Mouse (Mus musculus): ENCODE data around the gene Bscl2. TPM values are rescaled to one million over a fixed set of nuclear protein-coding genes. Genes with fewer than 3 reads are reported as not detected.
"Not testable (repeated sequence)": the region's sequence is repeated elsewhere in the genome, so short reads cannot be mapped to it uniquely, and the experiment has no call there.

Gene Bscl2
- polyA plus RNA-seq, 1 experiment from 2014 or later: 46.2 TPM

DNA sequence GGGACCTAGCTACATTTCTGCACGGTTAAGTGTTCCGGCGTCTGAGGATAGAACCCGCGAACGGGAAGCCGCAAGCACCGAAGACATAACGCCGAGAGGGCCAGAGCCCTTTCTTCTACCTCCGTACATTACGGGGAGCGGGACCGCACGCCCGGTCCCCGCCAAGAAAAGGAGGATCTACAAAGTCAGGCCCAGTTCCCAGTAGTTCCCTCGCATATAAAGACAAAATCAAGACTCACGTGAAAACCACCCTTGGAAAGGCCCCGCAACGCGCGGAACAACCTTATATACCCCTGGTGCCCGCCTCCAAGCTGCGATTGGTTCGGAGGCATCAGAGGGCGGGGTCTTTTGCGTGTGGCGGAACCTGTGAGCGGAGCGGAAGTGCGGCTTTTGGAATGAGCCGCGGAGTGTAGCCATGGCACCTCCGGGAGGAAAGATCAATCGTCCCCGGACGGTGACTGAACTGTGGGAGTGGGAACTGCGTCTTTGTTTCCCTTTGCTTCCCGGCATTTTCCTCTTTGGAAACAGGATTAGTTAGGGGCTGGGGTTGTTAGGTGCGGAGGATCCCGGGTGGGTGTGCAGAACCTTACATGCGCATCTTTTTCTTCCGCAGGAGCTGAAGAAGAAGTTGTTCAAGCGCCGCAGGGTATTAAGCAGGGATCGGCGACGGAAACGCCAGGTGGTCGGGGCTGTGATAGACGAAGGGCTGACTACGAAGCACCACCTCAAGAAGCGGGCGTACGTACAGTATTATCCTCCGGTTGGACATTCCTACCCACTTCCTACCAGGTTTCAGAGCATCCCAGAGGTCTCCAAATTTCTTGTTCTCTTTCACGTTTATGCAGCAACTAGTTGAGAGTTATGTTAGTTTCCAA, 51.5 kb downstream of the Bscl2 start, which contains the start of the genes 1810009A15Rik and Gm49416:
Gene 1810009A15Rik, plus strand, starts transcription at position 343 of the 875 bp plus-strand sequence.
Gene Gm49416, plus strand, starts transcription at position 416 of the 875 bp plus-strand sequence.
- H3K4me3 ChIP-seq: peak within 1 kb of the TSS; percentile 71
- no peaks in the 10 kb centered on the region for H3K9me3 ChIP-seq
- H3K36me3 ChIP-seq: peaks cover 13% of the 10 kb centered on the region
- DNase-seq (ENCODE audit: low spot score): peak; percentile 98
- peak within 1 kb of the TSS; percentile 88 for H3K27ac ChIP-seq
- H3K27me3 ChIP-seq (ENCODE audit: insufficient read depth, poor library complexity, severe bottlenecking): no peaks in the 10 kb centered on the region
- peaks cover 11% of the 10 kb centered on the region for H3K4me1 ChIP-seq
- under 1% methylated on average over 58 of the region's 58 CpGs for WGBS

DNA sequence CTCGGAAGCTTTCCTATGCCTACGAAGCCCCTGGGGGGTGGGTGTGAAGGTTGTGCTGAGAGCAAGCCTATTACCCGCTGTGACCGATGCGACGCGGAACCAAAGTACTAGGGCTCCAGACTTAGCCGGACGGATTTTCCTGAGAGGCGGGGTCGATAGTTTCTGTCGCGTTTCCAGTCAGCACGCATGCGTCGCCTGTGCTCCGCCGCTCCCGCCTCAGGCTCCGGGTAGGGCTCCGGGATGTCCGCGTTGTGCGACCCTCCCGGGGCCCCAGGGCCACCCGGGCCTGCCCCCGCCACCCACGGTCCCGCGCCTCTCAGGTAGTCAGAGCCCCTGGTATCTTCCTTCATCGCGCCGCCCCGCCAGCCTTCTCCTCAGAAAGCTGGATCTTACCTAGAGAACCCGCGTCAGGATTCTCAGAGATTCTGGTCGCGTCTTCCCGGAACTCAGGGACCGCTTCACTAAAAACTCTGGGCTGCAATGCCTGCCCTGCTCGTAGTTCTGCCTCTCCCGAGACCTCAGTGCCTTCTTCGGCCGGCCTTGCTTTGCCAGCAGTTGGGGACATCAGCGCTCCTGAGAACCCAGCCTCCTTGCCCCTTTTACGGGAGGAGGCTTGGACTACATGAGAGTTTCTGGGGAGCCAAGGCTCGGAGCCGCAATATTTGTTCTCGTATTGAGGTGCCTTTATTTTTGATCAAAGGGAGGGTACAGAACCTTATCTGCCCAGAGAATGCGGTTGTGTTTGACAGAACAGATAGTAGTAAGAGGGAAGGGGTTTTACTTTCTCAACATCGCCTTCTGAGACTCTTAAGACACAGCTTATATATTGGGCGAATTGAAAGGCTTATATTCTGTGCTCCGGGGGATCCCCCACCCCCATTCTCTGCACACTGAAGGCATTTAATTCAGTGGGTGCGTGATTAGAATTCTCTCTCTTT, 55.8 kb downstream of the Bscl2 start, which contains the start of gene Ints5:
Gene Ints5, plus strand, starts transcription at position 177 of the 938 bp plus-strand sequence.
- no peaks in the 10 kb centered on the region for H3K9me3 ChIP-seq
- no peaks in the 10 kb centered on the region for H3K27me3 ChIP-seq (ENCODE audit: insufficient read depth, poor library complexity, severe bottlenecking)
- H3K36me3 ChIP-seq: peaks cover 41% of the 10 kb centered on the region
- H3K4me3 ChIP-seq: peak within 1 kb of the TSS; percentile 92
- DNase-seq (ENCODE audit: low spot score): peak; percentile 93
- WGBS: 2% methylated on average over 54 of the region's 54 CpGs
- peaks cover 33% of the 10 kb centered on the region for H3K4me1 ChIP-seq
- H3K27ac ChIP-seq: peak within 1 kb of the TSS; percentile 93

DNA sequence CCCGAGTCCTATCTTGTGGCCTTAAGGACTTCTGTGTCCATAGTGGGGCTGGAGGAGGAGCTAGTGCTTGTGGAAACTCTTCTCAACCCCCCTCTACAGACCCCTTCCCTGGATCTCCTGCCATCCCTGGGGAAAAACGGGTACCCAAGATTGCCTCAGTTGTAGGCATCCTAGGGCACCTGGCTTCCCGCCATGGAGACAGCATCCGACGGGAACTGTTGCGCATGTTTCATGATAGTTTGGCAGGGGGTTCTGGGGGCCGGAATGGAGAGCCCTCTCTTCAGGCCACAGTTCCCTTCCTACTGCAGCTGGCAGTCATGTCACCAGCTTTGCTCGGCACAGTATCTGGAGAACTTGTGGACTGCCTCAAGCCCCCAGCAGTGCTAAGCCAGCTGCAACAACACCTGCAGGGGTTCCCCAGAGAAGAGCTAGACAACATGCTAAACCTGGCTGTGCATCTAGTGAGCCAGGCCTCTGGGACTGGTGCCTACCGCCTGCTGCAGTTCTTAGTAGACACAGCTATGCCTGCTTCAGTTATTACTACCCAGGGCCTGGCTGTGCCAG, 58.2 kb downstream of the Bscl2 start:
- peaks cover 39% of the 10 kb centered on the region for H3K4me1 ChIP-seq

GRCm38 (mm10) chr19:8896231-8896630, 59.0 kb downstream of the Bscl2 start:
- H3K36me3 ChIP-seq: peaks cover 37% of the 10 kb centered on the region
- H3K4me3 ChIP-seq; H3K9me3 ChIP-seq; H3K27me3 ChIP-seq (ENCODE audit: insufficient read depth, poor library complexity, severe bottlenecking); H3K27ac ChIP-seq; DNase-seq (ENCODE audit: low spot score): not testable (repeated sequence)
- 85% methylated on average over 5 of the region's 5 CpGs for WGBS
- H3K4me1 ChIP-seq: peaks cover 39% of the 10 kb centered on the region

More for the DNA sequence above, 58.2 kb downstream of the Bscl2 start:
- Histone ChIP-seq H3K36me3 (peaks cover 44% of the 10 kb centered on the region), H3K4me3 (no peak overlapping the region), H3K27me3 (ENCODE audit: insufficient read depth, poor library complexity, severe bottlenecking) (no peaks in the 10 kb centered on the region), H3K27ac (no peak overlapping the region), H3K9me3 (no peaks in the 10 kb centered on the region)
- DNase-seq (ENCODE audit: low spot score): no peak
- WGBS: 89% methylated on average over 9 of the region's 9 CpGs

DNA sequence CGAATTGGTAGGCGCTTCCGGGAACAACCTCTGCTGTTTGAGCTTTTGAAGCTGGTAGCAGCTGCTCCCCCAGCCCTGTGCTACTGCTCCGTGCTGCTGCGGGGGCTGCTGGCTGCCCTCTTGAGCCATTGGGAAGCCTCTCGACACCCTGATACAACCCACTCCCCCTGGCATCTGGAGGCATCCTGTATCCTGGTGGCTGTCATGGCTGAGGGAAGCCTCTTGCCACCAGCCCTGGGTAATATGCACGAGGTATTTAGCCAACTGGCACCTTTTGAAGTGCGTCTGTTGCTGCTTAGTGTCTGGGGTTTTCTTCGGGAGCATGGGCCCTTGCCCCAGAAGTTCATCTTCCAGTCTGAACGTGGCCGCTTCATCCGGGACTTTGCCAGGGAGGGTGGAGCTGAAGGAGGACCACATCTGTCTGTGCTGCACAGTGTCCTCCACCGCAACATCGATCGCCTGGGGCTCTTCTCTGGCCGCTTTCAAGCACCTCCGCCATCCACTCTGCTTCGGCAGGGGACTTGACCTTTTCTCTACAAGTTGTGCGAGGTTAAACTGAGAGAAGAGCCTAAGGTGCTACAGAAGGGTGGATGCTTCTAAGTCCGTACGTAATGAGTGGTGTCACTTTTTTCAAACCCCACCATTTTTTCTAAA, 60.1 kb downstream of the Bscl2 start:
- Histone ChIP-seq H3K36me3 (peaks cover 43% of the 10 kb centered on the region), H3K27ac (peak overlapping the region; percentile 98), H3K4me3 (peak overlapping the region; percentile 98), H3K4me1 (peaks cover 39% of the 10 kb centered on the region)
- not testable (repeated sequence) for H3K27me3 ChIP-seq (ENCODE audit: insufficient read depth, poor library complexity, severe bottlenecking); H3K9me3 ChIP-seq; DNase-seq (ENCODE audit: low spot score)
- WGBS: 30% methylated on average over 21 of the region's 21 CpGs

DNA sequence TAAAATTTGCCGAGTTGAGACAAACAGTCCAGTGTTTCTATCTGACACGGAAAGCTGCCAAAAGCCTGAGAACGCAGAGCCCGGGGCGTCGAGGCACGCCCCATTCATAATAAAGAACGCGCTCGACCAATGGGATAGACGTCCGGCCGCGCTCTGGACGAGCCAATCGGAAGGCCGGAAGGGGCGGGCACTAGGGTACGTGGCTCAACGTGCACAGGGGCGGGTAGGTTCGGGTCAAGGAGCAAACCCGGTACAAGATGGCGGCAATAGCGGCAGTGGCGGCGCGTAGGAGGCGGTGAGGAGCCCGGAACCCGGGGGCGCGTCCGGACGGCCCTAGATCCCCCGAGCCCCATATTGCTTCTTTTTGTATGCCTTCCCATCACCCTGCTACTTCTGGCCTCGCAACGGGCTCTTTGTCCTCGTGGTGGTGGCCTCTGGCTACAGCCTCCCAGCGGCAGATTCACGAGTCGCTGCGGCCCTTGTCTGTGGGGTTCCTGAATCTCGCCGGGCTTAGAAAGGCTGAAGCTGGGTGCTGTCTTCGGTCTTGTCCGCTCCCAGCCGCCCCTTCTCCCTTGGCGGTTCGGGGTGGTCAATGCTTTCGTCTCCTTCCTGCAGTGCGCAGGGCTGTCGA, 60.7 kb downstream of the Bscl2 start, which contains the start of gene Ganab:
Gene Ganab, plus strand, starts transcription at position 207 of the 631 bp plus-strand sequence.
- peaks cover 50% of the 10 kb centered on the region for H3K36me3 ChIP-seq

More for the DNA sequence above, 60.7 kb downstream of the Bscl2 start, which contains the start of gene Ganab:
- Histone ChIP-seq H3K9me3 (no peaks in the 10 kb centered on the region), H3K27ac (peak within 1 kb of the TSS; percentile 98), H3K4me1 (peaks cover 39% of the 10 kb centered on the region), H3K27me3 (ENCODE audit: insufficient read depth, poor library complexity, severe bottlenecking) (no peaks in the 10 kb centered on the region), H3K4me3 (peak within 1 kb of the TSS; percentile 98)
- WGBS: under 1% methylated on average over 53 of the region's 53 CpGs
- DNase-seq (ENCODE audit: low spot score): peak; percentile 99

Small RNA genes within 50 kb of the gene (microRNA-seq; reads per million reads assigned to microRNA genes)
- not detected for gene Mir5136

Other genes starting within 250 kb of the Bscl2 start
- 0.23 and 0.48 TPM in 2 replicates for gene Slc22a8, start 246.2 kb upstream of the Bscl2 start, polyA plus RNA-seq (2016; fragmentation: Nextera tagmentation; extraction: Ambion mirVana)
- 0.04 TPM in 1 of 2 replicates, not detected in the other for gene Slc22a6, start 219.4 kb upstream of the Bscl2 start, polyA plus RNA-seq (2016; fragmentation: Nextera tagmentation; extraction: Ambion mirVana)
- gene Chrm1, start 173.7 kb upstream of the Bscl2 start, polyA plus RNA-seq (2016; fragmentation: Nextera tagmentation; extraction: Ambion mirVana): 0.04 TPM in 1 of 2 replicates, not detected in the other
- 91.8 and 104 TPM in 2 replicates for gene Slc3a2, start 114.1 kb upstream of the Bscl2 start, polyA plus RNA-seq (2016; fragmentation: Nextera tagmentation; extraction: Ambion mirVana)
- gene Wdr74, start 101.6 kb upstream of the Bscl2 start, polyA plus RNA-seq (2016; fragmentation: Nextera tagmentation; extraction: Ambion mirVana): 76.6 and 101 TPM in 2 replicates
- 1.6 and 2.1 TPM in 2 replicates for gene 1700092M07Rik, start 96.7 kb upstream of the Bscl2 start, polyA plus RNA-seq (2016; fragmentation: Nextera tagmentation; extraction: Ambion mirVana)
- 83.1 and 91.1 TPM in 2 replicates for gene Stx5a, start 96.1 kb upstream of the Bscl2 start, polyA plus RNA-seq (2016; fragmentation: Nextera tagmentation; extraction: Ambion mirVana)
- gene Nxf1, start 80.4 kb upstream of the Bscl2 start, polyA plus RNA-seq (2016; fragmentation: Nextera tagmentation; extraction: Ambion mirVana): 156 and 193 TPM in 2 replicates
- gene Tmem223, start 66.5 kb upstream of the Bscl2 start, polyA plus RNA-seq (2016; fragmentation: Nextera tagmentation; extraction: Ambion mirVana): 134 and 136 TPM in 2 replicates
- gene Tmem179b, start 63.0 kb upstream of the Bscl2 start, polyA plus RNA-seq (2016; fragmentation: Nextera tagmentation; extraction: Ambion mirVana): 57.4 and 60.0 TPM in 2 replicates
- gene Taf6l, start 51.0 kb upstream of the Bscl2 start, polyA plus RNA-seq (2016; fragmentation: Nextera tagmentation; extraction: Ambion mirVana): 29.7 and 36.1 TPM in 2 replicates
- gene Polr2g, start 38.9 kb upstream of the Bscl2 start, polyA plus RNA-seq (2016; fragmentation: Nextera tagmentation; extraction: Ambion mirVana): 159 and 172 TPM in 2 replicates
- gene Zbtb3, start 34.9 kb upstream of the Bscl2 start, polyA plus RNA-seq (2016; fragmentation: Nextera tagmentation; extraction: Ambion mirVana): 5.4 and 5.9 TPM in 2 replicates
- gene Ttc9c, start 18.1 kb upstream of the Bscl2 start, polyA plus RNA-seq (2016; fragmentation: Nextera tagmentation; extraction: Ambion mirVana): 43.2 and 51.3 TPM in 2 replicates
- 2.8 and 4.6 TPM in 2 replicates for gene Hnrnpul2, start 17.5 kb upstream of the Bscl2 start, polyA plus RNA-seq (2016; fragmentation: Nextera tagmentation; extraction: Ambion mirVana)
- gene AC129217.1, start 7.7 kb upstream of the Bscl2 start, polyA plus RNA-seq (2016; fragmentation: Nextera tagmentation; extraction: Ambion mirVana): not detected in 2 replicates
- 2.6 and 4.7 TPM in 2 replicates for gene Gng3, start 1.7 kb downstream of the Bscl2 start, polyA plus RNA-seq (2016; fragmentation: Nextera tagmentation; extraction: Ambion mirVana)
- 0.36 and 0.51 TPM in 2 replicates for gene Lrrn4cl, start 13.3 kb downstream of the Bscl2 start, polyA plus RNA-seq (2016; fragmentation: Nextera tagmentation; extraction: Ambion mirVana)
- gene Ubxn1, start 34.0 kb downstream of the Bscl2 start, polyA plus RNA-seq (2016; fragmentation: Nextera tagmentation; extraction: Ambion mirVana): 156 and 193 TPM in 2 replicates
- gene Uqcc3, start 43.5 kb downstream of the Bscl2 start, polyA plus RNA-seq (2016; fragmentation: Nextera tagmentation; extraction: Ambion mirVana): 58.9 and 59.4 TPM in 2 replicates
- 68.9 and 88.7 TPM in 2 replicates for gene Lbhd1, start 46.3 kb downstream of the Bscl2 start, polyA plus RNA-seq (2016; fragmentation: Nextera tagmentation; extraction: Ambion mirVana)
- not detected in 2 replicates for gene Gm49403, start 46.5 kb downstream of the Bscl2 start, polyA plus RNA-seq (2016; fragmentation: Nextera tagmentation; extraction: Ambion mirVana)
- 106 and 140 TPM in 2 replicates for gene 1810009A15Rik, start 51.4 kb downstream of the Bscl2 start, polyA plus RNA-seq (2016; fragmentation: Nextera tagmentation; extraction: Ambion mirVana)
- not detected in 2 replicates for gene Gm49416, start 51.5 kb downstream of the Bscl2 start, polyA plus RNA-seq (2016; fragmentation: Nextera tagmentation; extraction: Ambion mirVana)
- gene Ints5, start 55.5 kb downstream of the Bscl2 start, polyA plus RNA-seq (2016; fragmentation: Nextera tagmentation; extraction: Ambion mirVana): 35.8 and 39.0 TPM in 2 replicates
- 91.4 and 103 TPM in 2 replicates for gene Ganab, start 60.6 kb downstream of the Bscl2 start, polyA plus RNA-seq (2016; fragmentation: Nextera tagmentation; extraction: Ambion mirVana)
- 52.0 and 57.9 TPM in 2 replicates for gene B3gat3, start 82.9 kb downstream of the Bscl2 start, polyA plus RNA-seq (2016; fragmentation: Nextera tagmentation; extraction: Ambion mirVana)
- gene Rom1, start 91.9 kb downstream of the Bscl2 start, polyA plus RNA-seq (2016; fragmentation: Nextera tagmentation; extraction: Ambion mirVana): 3.2 and 5.2 TPM in 2 replicates
- 17.4 and 24.4 TPM in 2 replicates for gene Eml3, start 92.1 kb downstream of the Bscl2 start, polyA plus RNA-seq (2016; fragmentation: Nextera tagmentation; extraction: Ambion mirVana)
- 113 and 140 TPM in 2 replicates for gene Mta2, start 104.4 kb downstream of the Bscl2 start, polyA plus RNA-seq (2016; fragmentation: Nextera tagmentation; extraction: Ambion mirVana)
- gene Tut1, start 116.4 kb downstream of the Bscl2 start, polyA plus RNA-seq (2016; fragmentation: Nextera tagmentation; extraction: Ambion mirVana): 25.7 and 32.8 TPM in 2 replicates
- 378 and 459 TPM in 2 replicates for gene Eef1g, start 129.6 kb downstream of the Bscl2 start, polyA plus RNA-seq (2016; fragmentation: Nextera tagmentation; extraction: Ambion mirVana)
- gene Ahnak, start 151.8 kb downstream of the Bscl2 start, polyA plus RNA-seq (2016; fragmentation: Nextera tagmentation; extraction: Ambion mirVana): 15.1 and 19.4 TPM in 2 replicates

All from heart, embryonic 10.5 days (tissue).